Mouse (Mus musculus) bone marrow macrophage, adult 2 months (primary cell): Measurements from ENCODE around the gene Sox3.

Experiments
- CTCF ChIP-seq: IDR thresholded peaks from 2 replicates; pipeline ENCODE4 v1.5.1; 2012; ENCODE audit warnings: low read depth, mild to moderate bottlenecking, low read length, moderate library complexity
- POLR2A ChIP-seq: IDR thresholded peaks from 2 replicates; pipeline ENCODE4 v1.6.1; 2012; ENCODE audit warnings: mild to moderate bottlenecking, low read depth, low read length, borderline replicate concordance

- TF ChIP-seq POLR2A, result no peak
- TF ChIP-seq CTCF, result no peak
These were observed 3.2 kb downstream of the Sox3 start for GRCm38 (mm10) chrX:60889956-60890485.
